Comparison of ENCODE assay signal across 8 mouse cellular contexts in genomic region chr16:76865731-76866464, GRCm38 (mm10).
DNase-seq lines count a peak whose midpoint lies in the region; ATAC-seq and TF ChIP-seq lines count a peak whose summit lies in the region.

No protein-coding gene starts in this region.

- H3K9me3 ChIP-seq in forebrain, postnatal 0 days (ENCODE audit: low read length), result no peaks in the 10 kb centered on the region
- no peaks in the 10 kb centered on the region for H3K9me3 ChIP-seq in hindbrain, embryonic 10.5 days

- H3K4me3 ChIP-seq in cerebellum, adult 2 months (replicated peaks; ENCODE audit: insufficient read depth, low read depth, low read length), result peak overlapping the region; percentile 34
- peak overlapping the region; percentile 5; the same call in 1 of the 2 replicates for H3K4me3 ChIP-seq in forebrain, postnatal 0 days (ENCODE audit: low read depth, low read length)
- H3K4me3 ChIP-seq in hindbrain, embryonic 10.5 days, result peak overlapping the region; percentile 30
- H3K4me3 ChIP-seq in layer of hippocampus, adult 2 months, result peak overlapping the region; percentile 42

- no peak overlapping the region for H3K9ac ChIP-seq in forebrain, postnatal 0 days

- H3K4me2 ChIP-seq in forebrain, postnatal 0 days (ENCODE audit: low read depth), result peak overlapping the region; percentile 40

- TF ChIP-seq CTCF in cerebellum, adult 2 months (IDR thresholded peaks at IDR 0.05; ENCODE audit: borderline replicate concordance, insufficient read depth, low read depth, low read length), result peak; percentile 5; the same call in 1 of the 2 replicates
- TF ChIP-seq CTCF in forebrain, postnatal 0 days (IDR thresholded peaks at IDR 0.05; ENCODE audit: low read depth), result peak; percentile 81
- peak; percentile 75 for TF ChIP-seq CTCF in layer of hippocampus, adult 2 months (conservative IDR thresholded peaks at IDR 0.05)

- TF ChIP-seq POLR2A in cerebellum, adult 2 months (IDR thresholded peaks at IDR 0.05; ENCODE audit: borderline replicate concordance, insufficient read depth, low read length), result no peak

- peak; percentile 91; the same call in 1 of the 2 replicates for ATAC-seq in forebrain, postnatal 0 days
- ATAC-seq in monocyte, adult 5-6 weeks (replicated peaks; ENCODE audit: insufficient number of reproducible peaks, low FRiP score, low TSS enrichment, poor library complexity, severe bottlenecking), result no peak

- no peaks in the 10 kb centered on the region for H3K4me1 ChIP-seq in cerebellum, adult 2 months (ENCODE audit: control insufficient read depth, insufficient read depth, low read length)
- H3K4me1 ChIP-seq in forebrain, postnatal 0 days (ENCODE audit: insufficient read depth), result 0 out of 2 replicates have a peak, but pooled peaks cover 3% of the 10 kb centered on the region
- peaks cover 3% of the 10 kb centered on the region; the same call in 1 of the 2 replicates for H3K4me1 ChIP-seq in hindbrain, embryonic 10.5 days (replicated peaks)

- H3K27ac ChIP-seq in cerebellum, adult 2 months (ENCODE audit: insufficient read depth, low read length), result no peak overlapping the region
- H3K27ac ChIP-seq in forebrain, postnatal 0 days (ENCODE audit: low read depth, low read length), result no peak overlapping the region
- H3K27ac ChIP-seq in hindbrain, embryonic 10.5 days, result no peak overlapping the region
- peak overlapping the region; percentile 3 for H3K27ac ChIP-seq in layer of hippocampus, adult 2 months

- H3K27me3 ChIP-seq in cerebellum, adult 2 months (ENCODE audit: control insufficient read depth, insufficient read depth, low read length), result no peaks in the 10 kb centered on the region
- H3K27me3 ChIP-seq in forebrain, postnatal 0 days (ENCODE audit: insufficient read depth, low read length), result no peaks in the 10 kb centered on the region
- H3K27me3 ChIP-seq in hindbrain, embryonic 10.5 days (ENCODE audit: insufficient read depth, poor library complexity, severe bottlenecking), result no peaks in the 10 kb centered on the region

- peak; percentile 2 for DNase-seq in NIH3T3 (ENCODE audit: low read depth)
- DNase-seq in cerebellum, adult 2 months, result peak; percentile 38 to 57
- DNase-seq in forebrain, postnatal 0 days, result peak; percentile 80
- peak; percentile 12 for DNase-seq in hindbrain, embryonic 10.5 days (ENCODE audit: low spot score)
- peak; percentile 46 to 50 for DNase-seq in layer of hippocampus, adult 2 months (ENCODE audit: low spot score in 2 of 2)
- peak; percentile 34 for DNase-seq in lung, postnatal 36 days
- DNase-seq in right cerebral cortex, postnatal 10 days (ENCODE audit: low spot score in 2 of 2), result peak; percentile 81 to 82

- H3K36me3 ChIP-seq in forebrain, postnatal 0 days (ENCODE audit: insufficient read depth), result no peaks in the 10 kb centered on the region
- no peaks in the 10 kb centered on the region for H3K36me3 ChIP-seq in hindbrain, embryonic 10.5 days

- WGBS in cerebellum, adult 2 months, result 14% methylated on average over 8 of the region's 12 CpGs
- WGBS in forebrain, postnatal 0 days, result 26% methylated on average over 7 of the region's 12 CpGs
- 30% methylated on average over 7 of the region's 12 CpGs for WGBS in hindbrain, embryonic 10.5 days

Comparison
In these comparisons a context has a peak if more than half of its experiments do, and no peak if none do; other contexts are left out.
1. DNase-seq: peak in every context shown above with its lines; median percentile 82 in right cerebral cortex, postnatal 10 days; 80 in forebrain, postnatal 0 days; 48 in layer of hippocampus, adult 2 months; 48 in cerebellum, adult 2 months; 34 in lung, postnatal 36 days; 12 in hindbrain, embryonic 10.5 days; 2 in NIH3T3.
2. CTCF ChIP-seq: peak in every context shown above with its lines; median percentile 81 in forebrain, postnatal 0 days; 75 in layer of hippocampus, adult 2 months; 5 in cerebellum, adult 2 months.